Mouse (Mus musculus) erythroid progenitor cell, adult 5-6 weeks (primary cell): Measurements from ENCODE around the gene Larp7. TPM values are rescaled to one million over a fixed set of nuclear protein-coding genes. Genes with fewer than 3 reads are reported as not detected.

Experiments used
- ATAC-seq: replicated peaks from 2 replicates; pipeline ENCODE4 v1.8.0; 2016; ENCODE audit warnings: moderate number of reproducible peaks, mild to moderate bottlenecking, moderate TSS enrichment, inconsistent platforms; ENCODE audit not compliant: poor library complexity, low FRiP score, severe bottlenecking
- total RNA-seq, 2 experiments: library from RNA; stranded (forward) in 1 of 2; stranded (reverse) in 1 of 2; fragments of 150-400 nt in 1 of 2; fragments of 186-747, 209-891 nt in 1 of 2; gene quantifications; 2 replicates each; pipeline versions ENCODE4 v1.2.3 to v1.2.4; 2015 to 2017; ENCODE audit warnings: low replicate concordance in 2 of 2

The Larp7 gene
- total RNA-seq, 2 experiments from 2014 or later, result 44.0 to 78.3 TPM

DNA sequence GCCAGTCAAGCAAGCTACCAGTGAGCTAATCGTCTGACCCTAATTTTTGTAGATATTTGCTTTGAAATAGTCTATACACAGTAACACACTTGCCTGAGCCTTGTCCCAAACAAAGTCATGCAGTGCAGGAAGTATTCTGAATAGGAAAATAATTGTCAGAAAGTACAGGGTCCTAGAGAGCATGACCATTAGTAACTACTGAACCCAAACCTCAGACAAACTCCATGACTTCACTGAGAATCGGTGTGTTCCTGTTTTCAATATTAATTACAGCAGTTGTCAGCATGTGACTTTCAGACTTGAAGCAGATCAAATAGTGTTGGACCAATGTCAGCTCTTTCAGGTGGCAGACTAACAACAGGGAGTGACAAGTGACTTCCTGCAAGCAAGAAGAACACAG is 39.5 kb downstream of the Larp7 start:
- ATAC-seq, result no peak

DNA sequence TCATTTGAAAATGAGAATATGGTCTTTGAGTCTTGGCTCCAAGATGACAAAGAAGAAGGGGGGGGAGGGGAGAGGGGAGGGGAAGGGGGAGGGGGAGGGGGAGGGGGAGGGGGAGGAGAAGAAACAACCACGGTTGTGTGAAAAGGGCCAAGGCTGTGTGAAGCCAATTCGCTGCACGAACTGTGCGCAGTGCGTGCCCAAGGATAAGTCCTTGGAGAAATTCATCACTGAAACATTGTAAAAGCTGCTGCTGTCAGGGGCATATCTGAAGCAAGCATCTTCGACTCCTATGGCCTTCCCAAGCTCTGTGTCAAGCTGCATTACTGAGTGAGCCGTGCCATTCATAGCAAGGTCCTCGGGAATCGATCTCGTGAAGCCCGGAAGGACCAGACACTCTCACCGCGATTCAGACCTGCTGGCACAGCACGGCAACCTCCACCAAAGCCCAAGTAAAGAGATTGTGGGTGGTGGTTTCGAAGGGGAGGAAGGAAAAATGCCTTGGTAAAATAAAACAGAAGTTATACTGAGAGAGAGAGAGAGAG is 40.3 kb downstream of the Larp7 start:
- no peak for ATAC-seq

DNA sequence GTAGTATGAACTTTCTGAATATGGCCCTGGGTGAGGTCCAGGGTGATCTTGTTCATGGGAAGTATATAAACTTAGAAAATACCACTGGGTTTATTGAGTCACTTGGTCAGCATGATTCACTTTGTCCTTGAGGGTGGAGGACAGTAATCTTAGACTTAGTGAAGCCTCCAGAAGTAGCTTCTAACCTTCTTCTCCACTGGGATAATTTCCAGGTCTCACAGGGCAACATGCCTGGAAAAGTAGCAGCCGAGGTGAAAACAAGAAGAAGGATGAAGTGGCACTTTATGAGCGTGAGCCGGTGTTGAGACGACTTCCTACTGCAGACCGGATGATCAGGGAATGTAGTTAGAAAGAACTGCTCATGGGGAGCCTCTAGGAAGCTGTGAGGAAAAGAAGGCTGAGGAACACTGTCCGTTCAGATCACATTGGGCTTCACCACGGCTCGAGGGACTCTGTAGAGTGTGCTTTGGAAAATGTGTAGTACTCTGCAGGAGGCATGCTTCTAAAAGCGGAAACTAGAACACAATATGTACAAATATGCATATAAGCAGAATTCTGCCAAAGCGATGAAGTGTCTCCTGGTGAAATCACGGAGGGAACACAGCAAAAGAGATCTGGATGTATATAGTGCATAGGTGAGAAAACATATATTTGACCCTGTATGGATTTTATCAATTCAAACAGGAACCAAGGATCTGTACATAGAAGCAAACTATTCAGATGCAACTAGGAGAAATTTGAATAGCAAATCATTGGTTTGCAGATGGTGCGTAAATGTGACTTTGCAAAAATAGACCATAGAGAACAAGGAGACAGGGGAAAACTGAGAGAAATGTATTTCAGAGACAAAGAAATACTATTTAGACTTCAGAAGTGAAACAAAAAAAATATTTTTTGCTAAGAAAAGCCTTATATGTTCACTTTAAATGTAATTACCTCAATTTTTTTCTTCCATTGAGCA is 41.1 kb downstream of the Larp7 start:
- ATAC-seq, result no peak

DNA sequence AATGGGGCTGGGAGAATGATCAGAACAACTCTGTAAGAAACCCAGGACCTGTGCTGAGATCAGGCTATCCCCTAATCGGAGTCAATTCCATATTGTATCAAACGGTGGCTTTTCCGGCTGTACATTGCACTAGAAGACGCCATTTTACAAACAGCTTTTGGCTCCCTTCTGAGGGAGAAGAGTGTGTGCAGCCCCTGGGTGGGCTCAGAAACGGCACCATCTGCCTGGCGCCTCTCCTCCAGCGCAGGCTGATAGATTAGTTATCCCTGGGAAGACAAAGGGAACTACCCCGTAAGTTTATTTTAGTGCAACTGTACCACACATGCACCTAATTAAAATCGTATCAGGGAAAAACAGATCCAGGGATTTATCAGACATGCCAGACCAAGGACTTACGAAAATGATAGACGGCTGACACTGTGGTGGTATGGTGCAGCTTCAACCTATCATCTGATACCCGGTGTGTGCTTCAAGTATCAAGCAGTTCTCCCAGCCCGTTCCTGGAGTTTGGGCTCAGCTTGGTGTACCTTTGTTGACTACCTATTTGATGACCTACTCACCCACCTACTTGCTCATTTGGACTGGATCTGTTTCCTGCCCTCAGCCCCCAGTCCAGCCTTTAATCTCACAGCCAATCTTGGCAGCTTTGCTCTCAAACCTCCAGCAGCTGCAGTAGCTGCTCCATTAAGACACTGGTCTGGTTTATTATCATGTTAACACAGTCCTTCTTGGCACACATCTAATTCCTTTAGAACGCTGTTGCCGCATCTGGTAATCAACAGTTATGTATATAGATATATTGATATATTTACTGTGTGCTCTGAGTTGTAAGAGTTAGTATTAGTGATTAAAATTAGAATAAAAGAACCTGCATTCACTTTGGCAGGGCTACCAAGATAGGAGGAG is 45.0 kb downstream of the Larp7 start:
- 0 out of 2 replicates have a peak, but pooled peaks have one; percentile 39 for ATAC-seq

DNA sequence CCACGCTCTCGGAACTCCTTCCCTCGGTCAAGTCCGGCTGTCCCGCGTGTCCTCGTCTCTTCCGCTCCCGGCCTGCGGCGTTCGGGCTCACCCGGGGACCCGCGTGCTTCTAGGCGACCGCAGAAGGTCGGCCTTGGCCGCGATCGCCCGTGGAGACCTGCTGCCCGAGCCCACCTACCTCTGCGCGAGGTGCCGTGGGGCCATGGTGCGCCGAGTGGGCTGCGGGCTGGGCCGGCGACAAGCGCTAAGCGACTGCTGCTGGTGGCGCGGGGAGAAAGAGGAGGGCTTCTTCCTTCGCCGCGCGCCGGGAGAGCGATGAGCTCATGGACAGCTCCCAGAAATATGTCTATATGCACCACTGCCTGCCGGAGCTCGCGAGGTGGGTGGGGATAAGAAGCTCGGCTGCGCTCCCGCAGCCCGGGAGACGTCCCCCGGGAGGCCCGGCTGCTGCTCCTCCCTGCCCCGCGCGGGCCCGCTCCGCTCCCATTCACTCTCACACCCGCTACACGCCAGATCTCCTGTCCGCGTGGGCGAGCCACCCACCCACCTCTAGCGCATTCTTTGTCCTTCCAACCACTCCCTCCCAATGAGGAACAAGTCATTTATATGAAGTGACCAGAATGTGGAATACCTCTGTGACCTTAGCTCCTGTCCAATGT is 54.3 kb downstream of the Larp7 start, which contains the start of gene Ank2:
Ank2 (minus strand) TSS at position 609 of the 659 bp plus-strand sequence.
- ATAC-seq, result no peak

DNA sequence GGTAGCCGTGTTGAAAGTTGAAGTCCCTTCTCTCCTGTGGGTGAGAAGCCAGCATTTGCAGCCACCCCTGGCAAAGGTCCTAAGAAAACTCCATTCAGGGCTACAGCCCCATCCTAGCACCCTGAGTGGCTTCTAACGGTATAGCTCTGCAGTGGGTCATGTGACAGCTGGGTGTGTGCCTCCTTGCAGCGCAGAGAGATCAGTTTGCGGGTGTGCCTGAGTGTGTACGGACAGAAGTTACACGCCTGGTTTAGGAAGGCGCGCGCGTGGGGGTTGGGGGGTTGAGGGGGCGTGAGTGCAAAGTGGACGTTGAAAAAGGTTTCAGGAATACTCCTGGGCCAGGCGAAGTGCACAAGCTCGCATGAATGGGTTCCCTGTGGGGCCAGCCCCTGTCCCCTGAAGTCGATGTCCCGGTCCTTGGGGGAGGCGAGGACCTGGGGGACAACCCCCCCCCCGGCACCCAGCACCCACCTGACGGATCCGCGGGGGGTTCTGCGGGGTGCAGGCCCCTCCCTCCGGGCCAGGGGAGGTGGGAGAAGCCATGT is 54.9 kb downstream of the Larp7 start:
- ATAC-seq, result no peak

DNA sequence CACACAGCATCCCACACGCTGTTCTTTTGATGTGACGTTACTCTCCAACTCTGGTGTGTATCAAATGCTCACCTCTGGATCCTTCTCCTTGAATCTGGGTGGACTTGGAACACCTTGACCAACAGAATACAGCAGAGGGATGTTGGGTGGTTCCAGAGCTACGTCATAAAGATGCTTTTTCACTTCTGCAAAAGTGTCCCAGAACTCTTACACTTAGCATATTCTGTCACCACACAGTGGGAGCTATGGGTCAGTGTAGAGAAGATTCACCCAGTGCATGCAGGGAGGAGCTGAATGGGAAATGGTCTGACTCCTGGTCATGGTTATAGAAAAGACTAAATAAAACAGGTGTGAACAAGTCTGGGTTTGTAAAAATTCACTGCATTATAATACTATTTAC is 60.5 kb downstream of the Larp7 start:
- no peak for ATAC-seq

DNA sequence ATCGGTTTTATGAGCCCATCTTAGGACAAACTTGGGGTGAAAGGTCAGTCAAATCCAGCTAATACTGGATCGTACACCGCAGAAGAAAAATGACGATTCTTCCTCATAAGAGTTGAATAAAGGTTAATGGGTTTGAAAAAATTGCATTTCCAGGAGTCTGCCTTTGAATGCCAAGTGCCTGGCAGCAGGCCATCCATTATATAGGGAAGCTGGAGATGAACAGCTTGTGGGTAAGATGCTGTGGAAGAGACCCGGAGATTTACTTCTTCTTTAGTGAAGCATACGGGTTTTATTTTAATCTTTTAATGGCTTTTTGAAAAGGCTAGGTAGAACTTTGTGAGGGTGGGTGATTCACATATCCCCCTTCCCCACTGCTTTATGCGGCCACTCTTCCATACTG is 65.8 kb downstream of the Larp7 start:
- no peak for ATAC-seq

Other genes with a start within 250 kb of the Larp7 start
- gene Ank2, start 54.0 kb downstream of the Larp7 start, total RNA-seq (2015; ENCODE audit: low replicate concordance), result not detected in 2 replicates
- 0.90 and 1.2 TPM in 2 replicates for gene Ank2, start 54.0 kb downstream of the Larp7 start, total RNA-seq (2017; ENCODE audit: low replicate concordance)
- gene Zgrf1, start 140 bp upstream of the Larp7 start, total RNA-seq (2015; ENCODE audit: low replicate concordance), result 40.0 and 59.1 TPM in 2 replicates
- 45.4 and 60.6 TPM in 2 replicates for gene Zgrf1, start 140 bp upstream of the Larp7 start, total RNA-seq (2017; ENCODE audit: low replicate concordance)
- not detected in 2 replicates for gene Neurog2, start 79.8 kb upstream of the Larp7 start, total RNA-seq (2015; ENCODE audit: low replicate concordance)
- gene Neurog2, start 79.8 kb upstream of the Larp7 start, total RNA-seq (2017; ENCODE audit: low replicate concordance), result not detected in 2 replicates
- gene Alpk1, start 227.2 kb upstream of the Larp7 start, total RNA-seq (2015; ENCODE audit: low replicate concordance), result 2.5 and 10.5 TPM in 2 replicates
- gene Alpk1, start 227.2 kb upstream of the Larp7 start, total RNA-seq (2017; ENCODE audit: low replicate concordance), result 1.2 and 2.1 TPM in 2 replicates
- 80.1 and 82.9 TPM in 2 replicates for gene Tifa, start 236.5 kb upstream of the Larp7 start, total RNA-seq (2015; ENCODE audit: low replicate concordance)
- gene Tifa, start 236.5 kb upstream of the Larp7 start, total RNA-seq (2017; ENCODE audit: low replicate concordance), result 73.2 and 82.3 TPM in 2 replicates